Mouse (Mus musculus) liver, postnatal 0 days (tissue): Measurements from ENCODE around the gene Tyrobp. TPM values are rescaled to one million over a fixed set of nuclear protein-coding genes. Genes with fewer than 3 reads are reported as not detected.

Experiments
- ATAC-seq: fragments of 200-750 bp; cut with Nextera tagmentation; 2 replicates; pipeline ENCODE4 v1.8.0; 2017; ENCODE audit warnings: mild to moderate bottlenecking, moderate library complexity
- DNase-seq: peaks from one replicate; pipeline ENCODE4 v3.0.0-alpha.2; 2016
- H3K27ac ChIP-seq: fragments of 300-500 bp; sonication (generic); 2 replicates; pipeline ENCODE4 v1.5.1; 2014; ENCODE audit warnings: antibody characterized with exemption, moderate library complexity, mild to moderate bottlenecking, low read depth
- H3K27me3 ChIP-seq: fragments of 300-500 bp; sonication (generic); 2 replicates; pipeline ENCODE4 v1.6.1; 2014; ENCODE audit warnings: low read length, control low read depth, mixed read lengths; ENCODE audit not compliant: insufficient read depth
- H3K36me3 ChIP-seq: fragments of 300-500 bp; sonication (generic); replicated peaks from 2 replicates; pipeline ENCODE4 v1.6.1; 2014; ENCODE audit warnings: mild to moderate bottlenecking, control low read depth, low read length, moderate library complexity, mixed read lengths; ENCODE audit not compliant: insufficient read depth
- H3K4me1 ChIP-seq: fragments of 300-500 bp; sonication (generic); 2 replicates; pipeline ENCODE4 v1.6.1; 2014; ENCODE audit warnings: antibody characterized with exemption, mild to moderate bottlenecking, control low read depth; ENCODE audit not compliant: insufficient read depth
- H3K4me2 ChIP-seq: fragments of 300-500 bp; sonication (generic); 2 replicates; pipeline ENCODE4 v1.6.1; 2014; ENCODE audit warnings: low read depth, mild to moderate bottlenecking, low read length, moderate library complexity, mixed read lengths
- H3K4me3 ChIP-seq: fragments of 300-500 bp; sonication (generic); 2 replicates; pipeline ENCODE4 v1.5.1; 2014; ENCODE audit warnings: low read depth, low read length
- H3K9ac ChIP-seq: fragments of 300-500 bp; sonication (generic); replicated peaks from 2 replicates; pipeline ENCODE4 v1.6.1; 2014; ENCODE audit warnings: mild to moderate bottlenecking, moderate library complexity
- H3K9me3 ChIP-seq: fragments of 300-500 bp; sonication (generic); 2 replicates; pipeline ENCODE4 v1.6.1; 2016; ENCODE audit warnings: mild to moderate bottlenecking, control low read depth, low read length, mixed read lengths
- CTCF ChIP-seq: sonication (generic); IDR thresholded peaks from 2 replicates; pipeline ENCODE4 v1.5.1; 2016; ENCODE audit warnings: antibody characterized with exemption, low read depth
- EP300 ChIP-seq: IDR thresholded peaks from 2 replicates; pipeline ENCODE4 v1.6.1; 2016; ENCODE audit warnings: antibody characterized with exemption, low read depth, mild to moderate bottlenecking
- WGBS: fragments of 180-500 bp; shearing (Covaris S2); extraction: QIAGEN DNeasy Blood & Tissue Kit; methylation state at CpG from one replicate; pipeline ENCODE4 v1.1.7; 2014; ENCODE audit not compliant: insufficient replicate concordance; 5-methylcytosine and 5-hydroxymethylcytosine counted together
- polyA plus RNA-seq: library from polyadenylated mRNA; unstranded; fragments of >200 nt; fragmentation: Nextera tagmentation; extraction: Ambion mirVana; gene quantifications from 2 replicates; pipeline ENCODE4 v1.2.1, GENCODE M21; 2015

Gene Tyrobp
- polyA plus RNA-seq, 1 experiment from 2014 or later, result 231 TPM

- WGBS, result 61% methylated on average over 4 of the region's 4 CpGs
- Histone ChIP-seq H3K4me3 (no peak overlapping the region), H3K4me1 (peaks cover 7% of the 10 kb centered on the region), H3K9ac (0 out of 2 replicates have a peak overlapping the region, but pooled peaks have one; percentile 1), H3K4me2 (peak overlapping the region; percentile 11), H3K36me3 (no peaks in the 10 kb centered on the region), H3K27me3 (no peaks in the 10 kb centered on the region), H3K9me3 (no peaks in the 10 kb centered on the region), H3K27ac (peak overlapping the region; percentile 83)
- ATAC-seq (no peak), DNase-seq (no peak)
- TF ChIP-seq EP300 (no peak), CTCF (no peak)
These were observed 19.9 kb upstream of the Tyrobp start for GRCm38 (mm10) chr7:30393631-30394030.

- H3K4me1 ChIP-seq, result peaks cover 7% of the 10 kb centered on the region
- H3K9ac ChIP-seq, result 0 out of 2 replicates have a peak overlapping the region, but pooled peaks have one; percentile 1
- peak overlapping the region; percentile 83 for H3K27ac ChIP-seq
- no peaks in the 10 kb centered on the region for H3K36me3 ChIP-seq
- peak overlapping the region; percentile 29 for H3K4me2 ChIP-seq
- no peaks in the 10 kb centered on the region for H3K27me3 ChIP-seq
- no peaks in the 10 kb centered on the region for H3K9me3 ChIP-seq
- WGBS, result 20% methylated on average over 11 of the region's 11 CpGs
- no peak overlapping the region for H3K4me3 ChIP-seq
- TF ChIP-seq CTCF (no peak), EP300 (peak; percentile 50)
- peak; percentile 89 for ATAC-seq
- DNase-seq, result peak; percentile 81
These were observed 19.2 kb upstream of the Tyrobp start for GRCm38 (mm10) chr7:30394379-30394778.

- Histone ChIP-seq H3K27me3 (no peaks in the 10 kb centered on the region), H3K4me1 (peaks cover 7% of the 10 kb centered on the region), H3K36me3 (no peaks in the 10 kb centered on the region), H3K4me3 (no peak overlapping the region), H3K9ac (no peak overlapping the region), H3K27ac (peak overlapping the region; percentile 83; the same call in 1 of the 2 replicates), H3K4me2 (0 out of 2 replicates have a peak overlapping the region, but pooled peaks have one; percentile 29), H3K9me3 (no peaks in the 10 kb centered on the region)
- peak; percentile 34; the same call in 1 of the 2 replicates for ATAC-seq
- peak; percentile 52 for TF ChIP-seq CTCF
- no peak for TF ChIP-seq EP300
- DNase-seq, result no peak
- 50% methylated on average over 2 of the region's 2 CpGs for WGBS
These were observed 18.7 kb upstream of the Tyrobp start for GRCm38 (mm10) chr7:30394871-30395270.

GRCm38 (mm10) chr7:30399671-30400070 lies 13.9 kb upstream of the Tyrobp start:
- Histone ChIP-seq H3K4me3 (no peak overlapping the region), H3K4me1 (no peaks in the 10 kb centered on the region; the same call in 1 of the 2 replicates), H3K27me3 (no peaks in the 10 kb centered on the region), H3K4me2 (no peak overlapping the region), H3K9ac (no peak overlapping the region), H3K36me3 (no peaks in the 10 kb centered on the region), H3K9me3 (no peaks in the 10 kb centered on the region), H3K27ac (no peak overlapping the region)
- ATAC-seq (no peak), DNase-seq (no peak)
- 57% methylated on average over 7 of the region's 7 CpGs for WGBS
- no peak for TF ChIP-seq CTCF
- no peak for TF ChIP-seq EP300

GRCm38 (mm10) chr7:30402343-30402742 lies 11.2 kb upstream of the Tyrobp start:
- H3K4me3 ChIP-seq, result no peak overlapping the region
- H3K36me3 ChIP-seq, result no peaks in the 10 kb centered on the region
- ATAC-seq, result no peak
- TF ChIP-seq CTCF (no peak), EP300 (no peak)
- WGBS, result 53% methylated on average over 4 of the region's 4 CpGs
- H3K9ac ChIP-seq, result no peak overlapping the region
- H3K27me3 ChIP-seq, result no peaks in the 10 kb centered on the region
- H3K27ac ChIP-seq, result no peak overlapping the region
- no peaks in the 10 kb centered on the region for H3K9me3 ChIP-seq
- no peaks in the 10 kb centered on the region for H3K4me1 ChIP-seq
- DNase-seq, result no peak
- H3K4me2 ChIP-seq, result no peak overlapping the region

GRCm38 (mm10) chr7:30408639-30409038 lies 4.9 kb upstream of the Tyrobp start:
- no peaks in the 10 kb centered on the region for H3K9me3 ChIP-seq
- H3K4me3 ChIP-seq, result no peak overlapping the region
- H3K4me2 ChIP-seq, result no peak overlapping the region
- H3K9ac ChIP-seq, result no peak overlapping the region
- ATAC-seq (no peak), DNase-seq (no peak)
- 79% methylated on average over 3 of the region's 3 CpGs for WGBS
- H3K4me1 ChIP-seq, result peaks cover 5% of the 10 kb centered on the region; the same call in 1 of the 2 replicates
- no peaks in the 10 kb centered on the region for H3K27me3 ChIP-seq
- no peak for TF ChIP-seq EP300
- TF ChIP-seq CTCF, result no peak
- no peak overlapping the region for H3K27ac ChIP-seq
- no peaks in the 10 kb centered on the region for H3K36me3 ChIP-seq

GRCm38 (mm10) chr7:30409789-30410188 lies 3.8 kb upstream of the Tyrobp start:
- H3K4me2 ChIP-seq, result no peak overlapping the region
- H3K27me3 ChIP-seq, result no peaks in the 10 kb centered on the region
- no peaks in the 10 kb centered on the region for H3K9me3 ChIP-seq
- 58% methylated on average over 2 of the region's 2 CpGs for WGBS
- DNase-seq (no peak), ATAC-seq (no peak)
- no peak overlapping the region for H3K4me3 ChIP-seq
- TF ChIP-seq CTCF, result no peak
- TF ChIP-seq EP300, result no peak
- H3K9ac ChIP-seq, result no peak overlapping the region
- H3K27ac ChIP-seq, result 0 out of 2 replicates have a peak overlapping the region, but pooled peaks have one; percentile 6
- no peaks in the 10 kb centered on the region for H3K36me3 ChIP-seq
- peaks cover 5% of the 10 kb centered on the region; the same call in 1 of the 2 replicates for H3K4me1 ChIP-seq
